Mouse (Mus musculus) neural tube, embryonic 15.5 days (tissue): ENCODE measurements at regions not wholly inside any gene's neighbourhood (a gene's known extent, or its start where the extent isn't known, plus 50 kb on each side); places are given as distances from the start of the nearest gene placed in this dataset.
A peak's percentile ranks its signal among the peaks of the same experiment; 100 is the strongest.
"Not testable (repeated sequence)": the region's sequence is repeated elsewhere in the genome, so short reads cannot be mapped to it uniquely, and the experiment has no call there.

Experiments used
- ATAC-seq: fragments of 200-750 bp; cut with Nextera tagmentation; 2 replicates; pipeline ENCODE4 v1.8.0; 2017; ENCODE audit warnings: mild to moderate bottlenecking, moderate TSS enrichment, moderate library complexity; ENCODE audit not compliant: low FRiP score
- H3K27ac ChIP-seq: fragments of 300-500 bp; sonication (generic); replicated peaks from 2 replicates; pipeline ENCODE4 v1.5.1; 2015; ENCODE audit warnings: mild to moderate bottlenecking, inconsistent platforms
- H3K27me3 ChIP-seq: fragments of 300-500 bp; sonication (generic); replicated peaks from 2 replicates; pipeline ENCODE4 v1.6.1; 2015; ENCODE audit warnings: inconsistent platforms
- H3K36me3 ChIP-seq: fragments of 300-500 bp; sonication (generic); 2 replicates; pipeline ENCODE4 v1.6.1; 2015; ENCODE audit warnings: inconsistent platforms
- H3K4me1 ChIP-seq: fragments of 300-500 bp; sonication (generic); 2 replicates; pipeline ENCODE4 v1.6.1; 2015; ENCODE audit warnings: inconsistent platforms
- H3K4me2 ChIP-seq: fragments of 300-500 bp; sonication (generic); 2 replicates; pipeline ENCODE4 v1.6.1; 2015; ENCODE audit warnings: inconsistent platforms, mild to moderate bottlenecking, moderate library complexity
- H3K4me3 ChIP-seq: fragments of 300-500 bp; sonication (generic); replicated peaks from 2 replicates; pipeline ENCODE4 v1.5.1; 2015; ENCODE audit warnings: mild to moderate bottlenecking, inconsistent platforms
- H3K9ac ChIP-seq: fragments of 300-500 bp; sonication (generic); replicated peaks from 2 replicates; pipeline ENCODE4 v1.6.1; 2015; ENCODE audit warnings: mild to moderate bottlenecking, inconsistent platforms
- H3K9me3 ChIP-seq: fragments of 300-500 bp; sonication (generic); replicated peaks from 2 replicates; pipeline ENCODE4 v1.6.1; 2016; ENCODE audit warnings: inconsistent platforms
- WGBS: fragments of 180-500 bp; shearing (Covaris S2); methylation state at CpG from one replicate; pipeline ENCODE4 v1.1.7; 2015; ENCODE audit warnings: mixed read lengths; 5-methylcytosine and 5-hydroxymethylcytosine counted together

- not testable (repeated sequence) for H3K9ac ChIP-seq, H3K27me3 ChIP-seq, H3K4me3 ChIP-seq, ATAC-seq, H3K27ac ChIP-seq, H3K36me3 ChIP-seq, H3K4me1 ChIP-seq, H3K4me2 ChIP-seq, H3K9me3 ChIP-seq
- WGBS, result 91% methylated on average over 2 of the region's 2 CpGs
Observed at GRCm38 (mm10) chr1:107807367-107807766, 217.6 kb downstream of the Serpinb8 start.

GRCm38 (mm10) chr1:107811136-107811535 is 221.3 kb downstream of the Serpinb8 start:
- WGBS, result 64% methylated on average over 1 of the region's 1 CpGs
- Histone ChIP-seq H3K4me2 (no peak overlapping the region), H3K9me3 (no peaks in the 10 kb centered on the region), H3K4me1 (no peaks in the 10 kb centered on the region), H3K4me3 (no peak overlapping the region), H3K9ac (no peak overlapping the region), H3K27me3 (no peaks in the 10 kb centered on the region), H3K36me3 (no peaks in the 10 kb centered on the region), H3K27ac (no peak overlapping the region)
- ATAC-seq, result no peak

DNA sequence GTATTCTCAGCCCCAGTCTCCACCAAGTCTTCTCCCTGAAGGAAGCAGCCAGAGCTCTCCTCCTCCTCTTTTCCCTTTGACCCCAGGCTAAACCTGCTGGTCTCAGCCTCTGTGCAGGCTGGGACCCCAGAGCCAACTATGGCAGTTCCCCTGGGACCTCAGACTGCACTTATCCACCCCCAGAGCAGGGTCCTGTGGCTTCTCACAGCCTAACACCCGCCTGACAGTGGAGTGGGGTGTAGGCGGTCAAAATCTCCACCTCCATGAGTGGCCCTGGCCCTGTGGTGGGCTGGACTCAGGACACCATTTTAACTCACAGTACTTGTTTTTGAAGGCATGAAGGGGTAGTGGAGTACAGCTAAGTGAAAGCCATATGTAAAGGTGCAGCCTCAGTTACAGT is 222.1 kb downstream of the Serpinb8 start:
- H3K4me1 ChIP-seq, result no peaks in the 10 kb centered on the region
- H3K36me3 ChIP-seq, result no peaks in the 10 kb centered on the region
- no peak overlapping the region for H3K27ac ChIP-seq
- no peak overlapping the region for H3K9ac ChIP-seq
- H3K4me3 ChIP-seq, result no peak overlapping the region
- H3K27me3 ChIP-seq, result no peaks in the 10 kb centered on the region
- 88% methylated on average over 2 of the region's 2 CpGs for WGBS
- no peak for ATAC-seq
- no peaks in the 10 kb centered on the region for H3K9me3 ChIP-seq
- no peak overlapping the region for H3K4me2 ChIP-seq

DNA sequence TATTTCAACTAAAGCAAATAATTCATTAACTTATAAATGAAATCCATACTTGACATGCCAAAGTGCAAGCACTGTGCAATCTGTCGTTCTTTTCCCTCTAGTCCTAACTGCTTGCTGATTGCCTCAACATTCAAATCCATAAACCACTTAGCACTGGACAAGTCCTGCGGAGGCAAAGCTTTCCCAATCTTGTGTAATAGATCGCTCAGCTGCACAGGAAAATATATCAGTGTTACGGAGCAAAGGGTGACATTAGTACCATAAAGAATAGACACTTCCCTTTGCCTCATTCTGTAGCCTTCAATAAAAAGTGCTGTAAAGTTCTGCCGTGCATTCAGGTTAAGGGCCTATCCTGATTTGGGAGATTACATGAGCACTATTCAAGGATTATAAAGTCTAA is 248.1 kb downstream of the Serpinb8 start:
- no peaks in the 10 kb centered on the region for H3K27me3 ChIP-seq
- no peak overlapping the region for H3K27ac ChIP-seq
- no peak overlapping the region for H3K9ac ChIP-seq
- H3K36me3 ChIP-seq, result no peaks in the 10 kb centered on the region
- no peak for ATAC-seq
- WGBS, result 59% methylated on average over 5 of the region's 5 CpGs
- H3K4me1 ChIP-seq, result no peaks in the 10 kb centered on the region
- no peak overlapping the region for H3K4me3 ChIP-seq
- H3K4me2 ChIP-seq, result no peak overlapping the region
- no peaks in the 10 kb centered on the region for H3K9me3 ChIP-seq

DNA sequence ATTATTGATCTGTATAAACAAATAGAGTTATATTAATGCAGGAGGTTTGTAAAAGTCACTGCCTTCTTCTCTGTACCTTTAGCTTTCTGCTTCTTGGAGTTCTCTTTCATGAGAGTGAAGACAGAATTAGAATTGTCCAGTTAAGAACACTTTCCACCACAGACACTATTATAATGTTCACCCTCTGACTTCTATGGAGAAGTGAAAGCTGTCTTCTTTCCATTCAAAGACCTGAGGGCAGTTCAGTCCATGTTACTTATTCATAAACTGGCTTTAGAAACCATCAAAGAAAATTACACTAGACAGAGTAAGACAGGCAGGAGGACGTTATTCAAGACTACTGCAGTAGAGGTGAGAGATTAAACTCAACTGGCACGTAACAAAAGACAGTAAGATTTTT is 262.6 kb downstream of the Serpinb8 start:
- Histone ChIP-seq H3K4me2 (no peak overlapping the region), H3K9ac (no peak overlapping the region), H3K27me3 (no peaks in the 10 kb centered on the region), H3K36me3 (no peaks in the 10 kb centered on the region), H3K9me3 (no peaks in the 10 kb centered on the region), H3K4me3 (no peak overlapping the region), H3K4me1 (no peaks in the 10 kb centered on the region), H3K27ac (no peak overlapping the region)
- 75% methylated on average over 2 of the region's 2 CpGs for WGBS
- no peak for ATAC-seq

DNA sequence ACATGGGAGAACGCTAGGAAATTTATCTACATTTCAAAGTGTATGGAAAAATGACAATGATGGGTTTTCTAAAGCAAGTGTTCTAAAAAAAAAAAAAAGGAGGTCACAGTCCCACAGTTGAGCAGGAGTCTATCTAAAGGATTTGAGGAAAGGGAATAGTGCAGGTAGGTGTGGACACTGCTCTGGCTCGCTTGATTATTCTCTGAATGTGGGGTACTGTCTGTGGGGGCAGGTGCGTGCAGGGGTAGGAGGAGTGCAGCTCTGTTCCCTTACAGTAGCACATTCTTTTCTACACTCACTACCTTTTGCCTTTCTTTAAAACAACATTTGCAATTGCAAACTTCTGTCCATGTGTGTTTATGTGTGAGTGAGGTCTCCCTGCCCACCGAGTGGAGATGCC is 263.2 kb downstream of the Serpinb8 start:
- 94% methylated on average over 4 of the region's 4 CpGs for WGBS
- Histone ChIP-seq H3K4me3 (no peak overlapping the region), H3K36me3 (no peaks in the 10 kb centered on the region), H3K4me1 (no peaks in the 10 kb centered on the region), H3K27ac (no peak overlapping the region), H3K9ac (no peak overlapping the region), H3K27me3 (no peaks in the 10 kb centered on the region), H3K9me3 (no peaks in the 10 kb centered on the region), H3K4me2 (no peak overlapping the region)
- no peak for ATAC-seq

DNA sequence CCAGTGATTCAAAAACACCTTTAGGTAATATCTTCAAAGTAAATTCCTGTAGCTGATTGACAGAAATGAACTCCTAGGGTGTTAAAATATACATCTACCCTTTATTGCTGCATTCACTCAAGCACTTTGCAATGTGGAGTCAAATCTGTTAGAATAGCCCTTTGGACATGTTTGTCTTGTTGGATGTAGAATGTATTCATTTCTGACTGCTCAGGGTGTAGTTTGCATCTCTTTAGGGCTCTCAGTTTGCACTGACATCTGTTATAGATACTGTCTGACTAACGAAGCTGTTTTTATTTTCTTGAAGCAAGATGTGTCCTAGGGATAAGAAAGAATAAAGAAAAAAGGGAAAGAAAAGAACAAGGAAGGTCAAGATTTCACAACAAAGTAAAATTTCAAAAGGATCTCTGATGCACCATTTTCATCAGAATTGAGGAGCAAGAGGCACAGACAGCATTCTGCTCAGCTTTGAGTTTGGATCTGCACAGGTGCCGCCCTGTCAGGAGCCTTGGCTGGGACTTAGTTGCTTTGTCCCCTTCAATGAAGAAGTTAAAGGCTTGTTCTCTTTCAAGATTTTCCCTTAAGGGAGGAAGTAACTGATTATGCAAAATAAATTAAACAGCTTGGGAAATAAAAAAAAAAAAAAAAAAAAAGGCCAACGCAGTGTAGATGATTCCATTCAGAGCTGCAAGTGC is 308.1 kb downstream of the Serpinb8 start:
- Histone ChIP-seq H3K36me3 (no peaks in the 10 kb centered on the region), H3K4me2 (no peak overlapping the region), H3K27ac (no peak overlapping the region), H3K4me1 (no peaks in the 10 kb centered on the region), H3K4me3 (no peak overlapping the region), H3K9ac (no peak overlapping the region), H3K27me3 (no peaks in the 10 kb centered on the region), H3K9me3 (no peaks in the 10 kb centered on the region)
- 54% methylated on average over 3 of the region's 3 CpGs for WGBS
- no peak for ATAC-seq

GRCm38 (mm10) chr1:107899261-107899660 is 309.5 kb downstream of the Serpinb8 start:
- no peak overlapping the region for H3K9ac ChIP-seq
- WGBS, result 88% methylated on average over 4 of the region's 4 CpGs
- ATAC-seq, result no peak

GRCm38 (mm10) chr1:107900449-107900848 is 310.6 kb downstream of the Serpinb8 start:
- H3K9me3 ChIP-seq, result no peaks in the 10 kb centered on the region
- 28% methylated on average over 2 of the region's 2 CpGs for WGBS
- no peak overlapping the region for H3K4me3 ChIP-seq
- no peaks in the 10 kb centered on the region for H3K36me3 ChIP-seq
- H3K27ac ChIP-seq, result no peak overlapping the region
- no peak overlapping the region for H3K9ac ChIP-seq
- H3K4me1 ChIP-seq, result no peaks in the 10 kb centered on the region
- no peak overlapping the region for H3K4me2 ChIP-seq
- ATAC-seq, result no peak
- H3K27me3 ChIP-seq, result no peaks in the 10 kb centered on the region

More at GRCm38 (mm10) chr1:107899261-107899660, 309.5 kb downstream of the Serpinb8 start:
- no peaks in the 10 kb centered on the region for H3K4me1 ChIP-seq
- H3K27me3 ChIP-seq, result no peaks in the 10 kb centered on the region
- no peaks in the 10 kb centered on the region for H3K36me3 ChIP-seq
- H3K4me2 ChIP-seq, result no peak overlapping the region
- H3K27ac ChIP-seq, result no peak overlapping the region
- H3K9me3 ChIP-seq, result no peaks in the 10 kb centered on the region
- H3K4me3 ChIP-seq, result no peak overlapping the region

- H3K4me3 ChIP-seq, result no peak overlapping the region
- H3K27me3 ChIP-seq, result no peaks in the 10 kb centered on the region
- H3K4me2 ChIP-seq, result no peak overlapping the region
- 35% methylated on average over 1 of the region's 1 CpGs for WGBS
- H3K9me3 ChIP-seq, result no peaks in the 10 kb centered on the region
- no peak for ATAC-seq
- no peak overlapping the region for H3K9ac ChIP-seq
- H3K4me1 ChIP-seq, result no peaks in the 10 kb centered on the region
- no peaks in the 10 kb centered on the region for H3K36me3 ChIP-seq
- no peak overlapping the region for H3K27ac ChIP-seq
Observed at GRCm38 (mm10) chr1:107900913-107901312, 311.1 kb downstream of the Serpinb8 start.

DNA sequence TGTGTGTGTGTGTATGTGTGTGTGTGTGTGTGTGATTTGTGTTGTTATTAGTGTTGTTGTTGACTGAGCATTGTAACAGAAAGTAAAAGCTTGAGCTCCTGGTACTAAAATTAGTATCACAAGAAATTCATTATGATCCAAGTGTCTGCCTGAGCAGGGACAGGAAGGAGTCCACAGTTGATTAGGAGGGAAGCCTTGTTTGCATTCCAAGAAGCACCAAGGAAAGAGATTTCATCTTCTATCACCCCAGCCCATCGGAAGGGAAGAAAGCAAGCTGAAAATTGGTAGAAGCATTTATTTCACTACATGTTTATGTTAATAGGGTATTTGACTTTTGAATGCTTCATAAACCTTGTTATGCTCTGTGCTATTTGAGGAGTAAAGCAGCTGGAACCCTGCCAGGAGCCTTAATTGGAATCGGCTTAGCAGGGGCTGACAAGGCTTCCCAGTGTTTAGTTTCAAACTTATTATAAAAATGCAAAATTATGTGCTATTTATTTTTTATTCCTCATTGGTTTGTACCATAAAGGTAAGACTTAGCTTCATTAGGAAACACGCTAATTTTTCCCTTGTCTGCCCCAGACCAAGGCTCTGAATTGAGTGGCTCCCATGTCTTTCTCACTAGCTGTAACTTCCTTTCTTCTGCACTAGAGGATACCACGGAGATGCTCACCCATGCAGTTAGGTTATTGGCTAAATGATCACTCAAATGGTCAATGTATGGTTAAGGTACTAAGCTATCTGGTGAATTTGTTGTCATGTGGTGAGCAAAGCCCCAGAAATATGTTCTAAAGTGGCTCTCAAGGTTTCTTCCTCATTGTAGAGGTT is 318.6 kb downstream of the Serpinb8 start:
- no peak overlapping the region for H3K9ac ChIP-seq
- peak; percentile 83 for ATAC-seq
- H3K4me1 ChIP-seq, result 0 out of 2 replicates have a peak, but pooled peaks cover 3% of the 10 kb centered on the region
- 32% methylated on average over 4 of the region's 4 CpGs for WGBS
- H3K27me3 ChIP-seq, result no peaks in the 10 kb centered on the region
- H3K36me3 ChIP-seq, result no peaks in the 10 kb centered on the region
- H3K4me2 ChIP-seq, result no peak overlapping the region
- peak overlapping the region; percentile 6; the same call in 1 of the 2 replicates for H3K27ac ChIP-seq
- H3K9me3 ChIP-seq, result no peaks in the 10 kb centered on the region
- no peak overlapping the region for H3K4me3 ChIP-seq
